Mouse (Mus musculus): Measurements from ENCODE around the gene Tent4b. TPM values are rescaled to one million over a fixed set of nuclear protein-coding genes. Genes with fewer than 3 reads are reported as not detected.

Gene Tent4b
- polyA plus RNA-seq, 1 experiment from 2014 or later: 9.3 TPM

DNA sequence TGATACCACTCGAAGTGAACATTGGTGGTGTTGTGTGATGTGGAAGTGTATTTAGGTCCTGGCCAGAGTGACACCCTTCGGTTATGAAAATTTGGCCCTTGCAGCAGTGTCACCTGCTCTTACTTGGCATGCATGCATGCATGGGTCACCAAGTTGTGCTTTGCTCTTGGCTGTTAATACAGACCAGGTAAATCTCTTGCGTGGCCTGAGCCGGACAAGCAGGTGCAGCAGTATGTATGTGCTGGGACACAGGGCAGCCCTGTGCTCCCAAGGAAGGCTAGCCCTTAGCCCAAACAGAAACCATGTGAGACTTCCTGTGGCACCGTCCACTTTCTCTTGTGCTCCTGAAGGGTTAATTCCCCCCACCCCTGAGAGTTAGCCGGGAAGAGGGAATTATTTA lies 28.8 kb downstream of the Tent4b start:
- no peak for DNase-seq (ENCODE audit: low spot score)

DNA sequence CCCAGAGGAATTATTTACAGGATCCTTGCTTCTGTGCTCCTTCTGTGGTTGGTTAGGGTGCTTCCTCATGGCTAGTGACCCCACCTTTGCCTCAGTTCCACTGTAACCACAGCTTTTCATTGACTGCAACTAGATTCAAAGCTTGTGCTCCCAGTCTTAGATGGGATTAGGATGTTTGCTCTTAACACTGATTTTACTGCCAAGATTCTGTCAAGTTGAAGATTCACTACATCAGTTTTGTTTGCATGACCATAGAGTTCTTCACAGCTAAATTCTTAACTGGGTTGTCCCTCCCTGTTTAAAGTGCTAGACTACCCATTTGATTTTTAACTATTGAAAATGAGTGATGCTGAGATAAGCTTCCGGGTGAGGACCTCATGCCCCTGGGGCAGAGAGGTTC lies 29.3 kb downstream of the Tent4b start:
- no peak for DNase-seq (ENCODE audit: low spot score)

DNA sequence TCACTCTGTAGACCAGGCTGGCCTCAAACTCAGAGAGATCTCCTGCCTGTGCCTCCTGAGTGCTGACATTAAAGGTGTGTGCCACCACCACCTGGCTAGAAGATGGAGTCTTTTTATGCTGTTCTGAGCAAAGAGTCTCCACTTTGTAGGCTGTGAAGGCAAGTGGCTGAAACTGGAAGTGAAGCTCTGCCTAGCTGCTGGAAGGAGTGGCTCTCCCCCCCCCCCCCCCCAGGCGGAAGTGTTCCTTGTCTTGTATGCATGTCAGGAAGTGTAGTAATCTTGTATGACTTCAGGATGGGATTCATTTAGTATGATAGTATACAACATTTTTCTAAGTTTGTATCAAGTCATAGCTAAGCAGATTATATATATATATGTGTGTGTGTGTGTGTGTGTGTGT lies 29.8 kb downstream of the Tent4b start:
- DNase-seq (ENCODE audit: low spot score): no peak

DNA sequence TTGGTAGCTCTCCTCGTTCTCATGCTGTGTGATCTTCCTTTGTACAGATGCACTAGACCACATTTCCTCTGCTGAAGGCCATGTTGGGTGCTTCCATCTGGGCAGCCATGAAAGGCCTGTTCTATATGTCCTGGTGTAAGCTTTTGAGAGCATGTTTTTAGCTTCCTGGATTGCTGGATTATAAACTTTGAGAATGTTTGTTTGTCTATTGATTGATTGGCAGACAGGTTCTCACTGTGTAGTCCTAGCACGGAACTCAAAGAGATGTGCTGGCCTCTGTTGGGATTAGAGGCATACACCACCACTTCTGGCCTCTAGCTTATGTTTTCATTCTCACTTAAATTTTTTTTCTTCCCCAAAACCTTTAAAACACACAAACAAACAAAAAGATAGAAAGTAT lies 37.7 kb downstream of the Tent4b start:
- no peak for DNase-seq (ENCODE audit: low spot score)

DNA sequence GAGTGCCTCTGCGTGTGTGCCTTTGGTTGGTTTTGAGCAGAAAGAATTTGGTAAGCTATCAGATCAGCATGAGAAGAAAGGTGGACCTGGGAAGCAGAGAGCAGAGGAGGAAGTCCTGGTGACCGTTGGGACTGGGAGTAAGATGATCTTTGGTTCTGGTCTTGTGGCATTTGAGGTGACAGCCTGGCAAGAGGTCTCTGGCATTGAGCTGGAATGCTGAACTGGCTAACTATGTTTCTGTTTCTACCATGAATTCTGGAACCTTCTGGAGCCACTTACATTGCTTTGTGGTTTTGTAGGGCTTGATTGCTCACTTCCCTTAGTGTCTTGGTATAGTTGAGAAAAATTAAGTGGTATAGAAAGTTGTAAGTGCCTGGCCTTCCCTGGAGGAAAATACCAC lies 38.6 kb downstream of the Tent4b start:
- DNase-seq (ENCODE audit: low spot score): no peak

DNA sequence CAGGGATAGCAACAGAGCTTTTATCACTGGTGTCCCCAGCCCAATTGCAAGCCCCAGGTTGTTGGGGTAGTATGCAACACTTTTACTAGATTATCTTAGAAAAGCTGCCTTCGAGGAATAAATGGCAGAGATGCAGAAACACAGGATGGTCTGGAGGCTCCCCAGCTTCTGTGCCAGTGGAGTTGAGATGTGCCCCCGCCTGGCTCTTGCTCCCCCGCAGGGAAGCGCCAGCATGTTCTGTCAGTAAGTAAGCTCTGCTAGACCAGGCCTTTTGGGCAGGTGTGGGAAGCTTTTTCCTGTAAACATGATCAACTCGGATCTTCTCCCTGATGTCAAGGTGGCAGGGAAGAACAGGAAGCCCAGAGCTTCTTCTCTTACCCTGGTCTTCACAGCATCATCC lies 40.3 kb downstream of the Tent4b start:
- DNase-seq (ENCODE audit: low spot score): no peak

DNA sequence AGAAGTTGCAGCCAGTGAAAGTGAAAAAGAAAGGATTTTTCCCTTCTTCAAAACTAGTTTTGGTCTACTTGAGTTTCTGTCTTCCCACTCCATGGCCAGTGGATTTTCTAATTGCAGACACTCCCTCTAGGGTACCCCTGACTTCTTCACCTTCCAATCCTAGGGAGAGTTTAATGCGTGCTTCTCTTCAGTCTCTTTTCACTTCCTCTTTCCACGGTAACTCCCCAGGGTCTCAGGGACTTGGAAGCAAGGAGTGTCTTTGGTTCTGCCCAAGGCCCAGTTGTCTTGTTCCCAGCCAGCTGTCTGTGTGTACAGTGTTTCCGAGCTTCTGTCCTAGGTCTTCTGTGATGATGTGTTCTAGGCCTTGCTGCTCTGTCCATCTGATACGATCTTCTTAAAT lies 42.9 kb downstream of the Tent4b start:
- no peak for DNase-seq (ENCODE audit: low spot score)

DNA sequence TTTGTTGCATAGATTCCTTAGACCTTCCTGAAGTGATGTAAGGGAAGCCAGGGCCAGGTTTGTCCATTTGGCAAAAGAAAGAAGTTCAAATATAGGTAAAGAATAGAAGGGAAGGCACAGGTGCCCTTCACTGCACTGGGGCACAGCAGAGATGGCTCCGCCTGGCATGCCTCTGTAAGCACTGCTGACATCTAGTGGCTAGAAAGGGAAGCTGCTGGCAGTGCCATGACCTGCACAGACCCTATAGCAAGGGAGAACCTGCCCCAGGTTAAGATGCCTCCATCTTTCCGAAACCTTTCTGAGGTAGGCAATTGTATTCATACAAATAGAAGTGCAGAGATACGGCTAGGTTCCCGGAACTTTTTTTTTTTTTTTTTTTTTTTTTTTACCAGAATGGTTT lies 45.3 kb downstream of the Tent4b start:
- peak; percentile 72 for DNase-seq (ENCODE audit: low spot score)

DNA sequence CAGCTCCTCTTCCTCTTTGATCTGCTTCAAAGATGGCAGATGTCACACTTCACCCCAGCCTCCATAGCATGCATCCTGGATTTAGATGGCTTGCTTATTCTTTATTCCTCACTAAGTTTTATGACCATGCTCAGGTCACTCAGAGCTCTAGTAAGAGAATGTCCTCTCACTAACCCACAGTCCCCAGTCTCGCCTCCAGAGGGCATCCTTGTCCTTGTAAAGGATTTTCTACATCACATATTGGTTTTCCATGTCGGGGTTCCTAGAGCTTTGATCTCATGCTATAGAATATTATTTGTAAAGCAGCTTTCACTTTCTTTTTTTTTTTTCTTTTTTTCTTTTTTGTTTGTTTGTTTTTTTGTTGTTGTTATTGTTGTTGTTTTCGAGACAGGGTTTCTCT lies 53.8 kb downstream of the Tent4b start:
- peak; percentile 44 for DNase-seq (ENCODE audit: low spot score)

DNA sequence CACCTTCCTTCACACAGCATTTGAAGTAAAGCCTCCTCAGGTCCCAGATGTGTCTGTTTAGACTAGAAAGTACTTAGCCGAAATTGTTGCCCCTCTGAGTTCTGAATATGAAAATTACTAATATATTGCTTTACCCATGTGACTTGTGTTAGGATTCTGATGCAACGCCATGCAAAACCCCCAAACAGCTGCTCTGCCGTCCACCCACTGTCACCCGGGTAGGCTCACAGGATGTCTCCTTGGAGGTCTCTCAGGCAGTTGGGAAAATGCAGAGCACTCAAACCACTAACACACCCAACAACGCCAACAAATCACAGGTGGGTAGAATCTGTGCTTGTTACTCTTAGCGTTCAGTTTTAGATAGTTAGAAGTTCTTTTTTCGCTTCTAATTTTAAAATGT lies 55.9 kb downstream of the Tent4b start:
- no peak for DNase-seq (ENCODE audit: low spot score)

DNA sequence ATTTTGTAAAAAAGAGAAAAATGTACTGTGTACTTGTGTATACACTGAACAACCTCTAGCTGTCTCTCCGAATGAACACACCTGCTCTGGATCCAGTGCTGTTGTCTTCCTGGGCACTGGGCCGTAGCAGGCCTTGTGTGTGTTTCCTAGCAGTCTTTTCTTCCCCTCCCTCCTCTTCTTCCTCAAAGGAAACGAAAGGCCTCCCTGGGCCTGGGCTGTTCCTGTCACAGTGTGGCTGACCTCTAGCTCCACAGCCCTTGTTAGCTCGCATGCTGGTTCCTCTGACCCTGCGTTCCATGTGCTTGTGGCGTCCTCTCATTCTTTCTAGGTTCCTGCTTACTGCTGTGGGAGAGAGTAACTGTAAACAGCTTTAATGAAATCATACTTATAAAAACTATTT lies 59.0 kb downstream of the Tent4b start:
- no peak for DNase-seq (ENCODE audit: low spot score)

DNA sequence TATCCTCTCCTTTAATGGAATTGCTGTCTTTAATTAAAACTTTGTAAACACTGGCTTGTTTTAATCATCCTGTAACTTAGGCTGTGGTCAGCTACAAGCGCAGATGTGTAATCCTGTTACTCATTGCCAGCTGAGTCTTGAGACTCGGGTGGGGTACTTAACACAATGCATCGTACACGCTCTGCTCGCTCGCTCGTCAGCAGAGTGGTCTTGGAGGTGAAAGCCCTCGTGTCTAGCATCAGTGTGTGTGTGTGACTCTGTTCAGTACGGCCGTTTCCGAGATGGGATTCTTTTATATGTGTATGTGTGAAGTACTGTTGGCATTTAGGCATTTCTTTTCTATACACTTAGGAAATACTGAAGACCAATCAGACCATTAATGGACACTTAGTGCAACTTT lies 59.5 kb downstream of the Tent4b start:
- DNase-seq (ENCODE audit: low spot score): no peak

DNA sequence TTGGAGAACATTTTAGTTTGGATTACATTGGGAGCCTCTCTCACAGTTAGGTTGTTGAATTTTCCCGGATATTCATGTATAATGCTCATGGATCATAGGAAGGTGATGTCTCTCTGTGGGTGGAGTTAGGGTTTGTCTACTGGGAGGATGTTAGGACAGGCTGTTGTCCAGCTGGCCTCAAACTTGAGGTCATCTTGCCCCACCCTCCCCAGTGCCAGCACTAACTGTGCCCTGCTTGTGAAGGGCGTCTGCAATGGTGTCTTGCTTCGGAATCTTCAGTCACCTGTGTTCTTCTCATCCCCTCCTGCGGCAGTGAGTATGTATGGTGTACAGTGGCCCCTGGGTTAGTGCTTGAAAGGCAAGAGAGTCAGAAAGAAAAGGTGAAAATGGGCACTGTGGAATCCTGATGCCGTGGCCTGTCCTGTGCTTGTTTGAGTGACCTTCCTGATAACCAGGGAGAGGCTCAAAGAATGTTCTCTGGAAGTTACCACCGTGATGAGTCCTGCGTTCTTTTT lies 61.5 kb downstream of the Tent4b start:
- DNase-seq (ENCODE audit: low spot score): no peak

DNA sequence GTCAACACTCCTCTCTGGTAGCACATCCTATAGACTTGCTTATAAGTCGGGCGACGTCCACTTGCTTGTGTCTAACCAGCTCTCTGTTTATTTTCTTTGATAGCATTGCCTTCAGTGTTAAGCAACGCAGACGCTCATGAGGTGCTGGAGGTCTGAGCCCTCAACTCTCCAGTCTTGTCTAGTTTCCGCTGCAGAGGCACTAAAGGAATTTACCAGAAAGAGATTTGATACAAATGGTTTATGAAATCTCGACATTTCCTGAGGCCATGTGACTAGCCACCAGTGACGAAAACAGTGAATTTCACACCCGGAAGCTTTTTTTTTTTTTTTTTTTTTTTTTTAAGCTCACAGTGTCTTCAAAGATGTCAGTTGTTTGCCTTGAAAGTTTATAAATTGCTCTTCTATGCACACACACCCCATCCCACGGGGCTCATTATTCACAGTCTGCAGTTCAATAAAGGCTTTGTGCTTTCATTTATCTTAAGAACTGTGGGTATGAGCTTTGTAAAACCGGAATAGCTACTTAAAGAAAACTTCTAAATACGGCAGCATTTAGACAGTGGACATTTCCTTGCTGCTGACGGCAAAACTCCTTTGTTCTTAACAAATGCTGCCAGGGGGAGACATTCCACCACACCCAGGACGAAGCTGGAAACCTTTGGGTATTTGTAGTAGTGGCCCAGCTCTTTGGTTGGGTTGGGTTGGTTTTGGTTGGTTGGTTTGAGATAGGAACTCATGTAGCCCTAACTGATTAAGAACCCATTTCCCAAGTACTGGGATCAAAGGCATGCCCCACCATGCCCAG lies 64.0 kb downstream of the Tent4b start:
- no peak for DNase-seq (ENCODE audit: low spot score)

DNA sequence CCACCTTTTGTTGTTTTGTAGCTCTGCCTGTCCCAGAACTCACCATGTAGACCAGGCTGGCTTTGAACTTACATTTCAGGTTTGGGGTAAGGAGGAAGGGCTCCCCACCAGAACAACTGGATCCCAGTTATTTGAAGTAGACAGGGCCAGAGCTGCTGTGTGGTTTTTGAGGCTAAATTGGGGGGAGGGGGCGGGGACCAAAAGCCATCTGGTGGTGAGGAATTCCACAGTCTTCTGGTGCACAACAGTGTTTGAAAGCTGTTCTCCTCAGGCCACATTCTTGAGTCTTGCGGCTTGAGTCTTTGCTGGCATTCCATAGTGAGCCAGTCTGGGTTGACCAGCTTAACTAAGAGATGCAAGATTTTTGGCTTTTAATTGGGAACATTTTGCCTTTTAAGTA lies 66.5 kb downstream of the Tent4b start:
- DNase-seq (ENCODE audit: low spot score): peak; percentile 23

DNA sequence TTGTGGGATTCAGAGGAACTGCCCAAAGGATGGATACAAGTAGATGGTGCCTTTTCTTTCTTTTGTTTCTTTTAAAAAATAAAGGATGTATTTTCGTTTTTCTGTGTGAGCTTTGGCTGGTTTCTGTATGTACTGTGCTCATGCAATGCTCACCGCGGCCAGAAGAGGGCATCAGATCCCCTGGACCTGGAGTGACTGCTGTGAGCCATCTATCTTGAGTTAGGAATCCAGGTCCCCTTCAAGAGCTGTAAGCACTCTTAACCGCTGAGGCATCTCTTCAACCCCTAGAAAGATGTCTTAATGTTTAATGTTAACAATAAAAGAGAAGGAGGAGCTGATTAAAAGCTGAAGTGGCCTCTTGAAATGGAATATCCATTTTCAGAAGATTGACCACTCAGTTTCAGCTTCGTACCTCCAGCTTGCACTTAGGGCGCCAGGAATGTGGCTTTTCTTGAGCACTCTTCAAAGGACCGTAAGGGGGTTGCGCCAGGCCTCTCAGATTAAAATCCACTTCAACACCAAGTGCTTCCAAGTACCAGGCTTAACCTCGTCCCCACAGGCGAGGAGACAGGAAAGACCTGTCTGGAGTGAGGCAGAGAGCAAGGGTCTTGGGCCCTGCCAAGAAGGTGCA lies 67.3 kb downstream of the Tent4b start:
- DNase-seq (ENCODE audit: low spot score): peak; percentile 55

DNA sequence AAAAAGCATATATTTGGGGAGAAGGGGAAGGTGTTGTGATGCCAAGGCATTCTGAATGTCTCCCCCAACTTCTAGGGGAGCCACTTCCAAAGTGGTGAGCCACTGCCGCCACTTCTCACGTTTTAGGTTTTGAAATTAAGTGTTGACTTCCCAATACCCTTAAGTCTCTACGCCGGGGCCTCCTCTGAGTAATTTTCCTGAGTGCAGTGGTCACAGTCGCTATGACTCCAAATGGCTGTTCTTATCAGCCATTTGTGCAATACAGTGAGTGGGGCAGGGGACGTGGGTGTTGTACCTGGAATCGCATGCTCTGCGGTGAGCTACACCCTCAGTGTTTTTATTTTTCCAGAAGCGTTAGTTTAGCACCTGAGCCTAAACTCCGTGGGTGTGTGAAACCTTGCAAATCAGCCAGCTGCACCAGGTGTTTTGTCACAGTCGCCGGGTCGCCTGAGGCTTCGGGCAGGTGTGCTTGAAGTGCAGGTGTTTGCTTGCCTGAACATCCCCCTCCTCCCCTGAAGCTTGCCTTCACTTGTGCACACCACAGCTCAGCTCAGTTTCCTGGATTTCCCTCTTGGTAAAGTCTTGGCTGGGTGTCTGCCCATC lies 67.9 kb downstream of the Tent4b start:
- DNase-seq (ENCODE audit: low spot score): peak; percentile 35

DNA sequence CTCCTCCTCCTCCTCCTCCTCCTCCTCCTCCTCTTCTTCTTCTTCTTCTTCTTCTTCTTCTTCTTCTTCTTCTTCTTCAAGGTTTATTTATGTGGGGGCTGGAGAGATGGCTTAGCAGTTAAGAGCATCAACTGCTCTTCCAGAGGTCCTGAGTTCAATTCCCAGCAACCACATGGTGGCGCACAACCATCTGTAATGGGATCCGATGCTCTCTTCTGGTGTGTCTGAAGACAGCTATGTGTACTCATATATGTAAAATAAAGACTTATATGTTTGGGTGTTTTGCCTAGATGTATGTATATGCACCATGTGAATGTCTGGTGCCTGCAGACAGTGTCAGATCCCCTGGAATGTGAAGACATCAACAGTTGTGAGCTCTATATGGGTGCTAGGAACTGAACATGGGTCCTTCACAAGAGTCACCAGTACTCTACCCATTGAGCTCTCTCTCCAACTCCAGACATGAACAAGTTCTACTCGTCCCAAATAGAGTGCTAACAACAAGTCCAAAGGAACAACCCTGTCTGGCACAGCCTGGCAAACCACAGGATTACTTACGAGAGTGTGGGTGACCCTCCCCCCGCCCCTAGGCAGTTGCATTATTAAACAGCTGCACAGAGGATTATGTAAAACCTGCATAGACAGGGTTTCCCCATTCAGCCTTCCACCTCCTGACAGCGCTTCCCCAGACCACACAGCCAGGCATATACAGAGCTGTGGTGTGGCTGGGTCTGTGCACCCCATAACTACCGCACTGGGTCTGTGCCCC lies 70.3 kb downstream of the Tent4b start:
- DNase-seq (ENCODE audit: low spot score): no peak

DNA sequence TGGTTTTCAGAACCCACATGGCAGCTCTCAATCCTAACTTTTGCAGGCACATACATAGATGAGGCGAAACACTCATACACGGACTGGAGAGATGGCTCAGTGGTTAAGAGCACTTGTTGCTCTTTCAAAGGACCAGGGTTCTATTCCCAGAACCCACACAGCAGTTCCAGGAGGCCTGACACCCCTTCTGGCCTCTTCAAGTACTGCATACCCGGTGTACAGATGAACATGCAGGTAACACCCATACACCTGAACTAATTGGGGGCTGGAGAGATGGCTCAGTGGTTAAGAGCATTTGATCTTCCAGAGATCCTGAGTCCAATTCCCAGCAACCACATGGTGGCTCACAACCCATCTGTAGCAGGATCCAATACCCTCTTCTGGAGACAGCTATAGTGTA lies 71.1 kb downstream of the Tent4b start:
- no peak for DNase-seq (ENCODE audit: low spot score)

DNA sequence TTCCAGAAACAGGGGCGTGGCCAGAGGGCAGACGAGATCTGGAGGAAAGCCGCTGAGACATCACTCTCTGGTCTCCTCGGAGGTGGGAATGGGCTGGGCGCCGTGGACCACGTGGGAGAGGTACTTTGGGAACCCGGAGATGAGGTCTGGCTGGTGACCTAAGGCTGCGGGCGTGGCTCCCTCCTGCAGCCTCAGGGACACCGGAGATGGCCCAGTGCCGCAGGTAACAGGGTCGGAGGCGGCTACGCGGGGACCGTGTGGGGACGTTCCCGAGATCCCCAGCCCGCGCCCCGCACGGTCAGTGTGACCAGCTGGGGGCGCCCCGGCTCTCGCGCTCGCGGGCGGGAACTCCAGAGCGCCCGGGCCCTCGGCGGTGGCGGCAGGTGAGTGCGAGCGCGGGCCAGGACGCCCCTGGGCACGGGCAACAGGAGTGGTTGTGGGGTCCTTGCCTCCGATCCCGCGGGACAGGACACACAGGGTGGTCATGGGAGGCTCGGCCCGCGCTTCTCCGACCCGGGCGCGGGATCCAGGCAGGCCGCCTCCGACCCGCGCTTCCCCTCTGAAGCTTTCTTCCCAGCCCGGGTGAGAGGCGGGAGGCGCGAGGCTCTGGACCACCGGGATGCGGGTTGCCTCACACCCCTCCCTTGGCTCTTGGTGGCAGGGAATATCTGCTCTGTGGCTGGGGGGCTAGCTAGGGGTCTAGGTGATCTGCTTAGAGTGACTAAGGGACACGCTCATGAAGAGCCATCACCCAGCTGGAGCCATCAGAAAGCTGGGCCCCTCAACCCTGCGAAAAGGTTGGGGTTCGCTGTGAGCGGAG lies 73.4 kb downstream of the Tent4b start, which contains the start of gene Adcy7:
TSS of gene Adcy7 (plus strand) at position 173 of the 820 bp plus-strand sequence.
- peak; percentile 55 for DNase-seq (ENCODE audit: low spot score)

DNA sequence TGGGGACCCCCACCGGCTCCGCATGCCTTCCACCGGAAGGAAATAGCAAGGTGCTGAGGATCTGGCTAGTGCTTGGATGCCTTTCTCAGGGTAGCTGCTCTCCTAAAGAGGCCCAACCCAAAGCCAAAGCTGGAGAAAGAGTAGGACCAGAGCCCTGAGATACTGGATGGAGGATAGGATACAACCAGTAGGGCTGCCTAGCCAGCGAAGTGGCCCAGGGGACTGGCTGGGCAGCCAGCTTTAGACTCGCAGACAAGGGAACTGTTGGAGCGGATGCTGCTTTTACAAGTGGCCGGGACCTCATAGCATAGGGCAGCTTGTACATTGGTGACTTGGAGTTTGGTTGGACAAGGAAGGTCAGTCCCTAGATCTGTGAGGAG lies 74.0 kb downstream of the Tent4b start:
- DNase-seq (ENCODE audit: low spot score): no peak

All from thymus, postnatal 0 days (tissue).